Mouse (Mus musculus): ENCODE data around the gene Olfr456.

DNA sequence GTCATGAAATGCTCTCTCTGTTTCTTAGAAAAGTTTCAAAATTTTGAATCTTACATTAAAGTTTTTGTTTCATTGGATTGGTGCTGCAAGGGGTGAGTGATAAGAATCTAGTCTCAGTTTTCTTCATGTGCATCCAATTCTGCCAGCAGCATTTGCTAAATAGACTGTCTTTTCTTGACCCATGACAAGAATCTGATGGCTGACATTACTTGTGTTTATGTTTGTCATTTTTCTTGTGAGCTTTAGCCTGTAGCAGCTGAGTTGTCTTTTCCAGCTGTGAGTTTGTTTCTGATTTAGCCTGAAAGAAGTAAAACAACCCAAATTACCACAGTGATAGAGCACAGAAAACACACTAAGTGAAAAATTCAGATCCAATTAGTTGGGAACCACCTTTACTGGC lies 2.4 kb downstream of the Olfr456 start:
- TF ChIP-seq POLR2A (IDR thresholded peaks at IDR 0.05; ENCODE audit: low read depth, low read length) (no peak), CTCF (IDR thresholded peaks at IDR 0.05; ENCODE audit: extremely low read depth, insufficient read depth, insufficient read length, insufficient replicate concordance) (no peak)

All from spleen, adult 2 months (tissue).